Mouse (Mus musculus) ES-Bruce4 (cell line): ENCODE data around the gene Sqstm1. TPM values are rescaled to one million over a fixed set of nuclear protein-coding genes. Genes with fewer than 3 reads are reported as not detected.

Experiments
- H3K27ac ChIP-seq: 2 replicates; pipeline ENCODE4 v1.5.1; 2012; ENCODE audit warnings: low read length, inconsistent platforms; ENCODE audit not compliant: insufficient read depth
- H3K27me3 ChIP-seq: 2 replicates; pipeline ENCODE4 v1.6.1; 2012; ENCODE audit warnings: mild to moderate bottlenecking, low read length, inconsistent platforms; ENCODE audit not compliant: control insufficient read depth, poor library complexity, insufficient read depth, severe bottlenecking
- H3K36me3 ChIP-seq: 2 replicates; pipeline ENCODE4 v1.6.1; 2012; ENCODE audit warnings: inconsistent platforms, mild to moderate bottlenecking, low read length, moderate library complexity; ENCODE audit not compliant: control insufficient read depth, poor library complexity, insufficient read depth, severe bottlenecking
- H3K4me1 ChIP-seq: one replicate; pipeline ENCODE4 v1.8.1; 2011; ENCODE audit warnings: low read length; ENCODE audit not compliant: control insufficient read depth, insufficient read depth
- H3K4me3 ChIP-seq: 2 replicates; pipeline ENCODE4 v1.5.1; 2011; ENCODE audit warnings: low read depth, mild to moderate bottlenecking, low read length
- H3K9ac ChIP-seq: 2 replicates; pipeline ENCODE4 v1.6.1; 2012; ENCODE audit warnings: low read depth, mild to moderate bottlenecking, inconsistent platforms; ENCODE audit not compliant: poor library complexity, severe bottlenecking
- H3K9me3 ChIP-seq: replicated peaks from 2 replicates; pipeline ENCODE4 v1.6.1; 2012; ENCODE audit warnings: mild to moderate bottlenecking, low read length, inconsistent platforms; ENCODE audit not compliant: control insufficient read depth, poor library complexity, insufficient read depth, severe bottlenecking
- CTCF ChIP-seq: IDR thresholded peaks from one replicate; pipeline ENCODE4 v1.8.1; 2011; ENCODE audit warnings: low read depth, low read length
- EP300 ChIP-seq: IDR thresholded peaks from 2 replicates; pipeline ENCODE4 v1.6.1; 2011; ENCODE audit warnings: low read depth, low read length; ENCODE audit not compliant: insufficient read depth
- POLR2A ChIP-seq: IDR thresholded peaks from one replicate; pipeline ENCODE4 v1.8.1; 2011; ENCODE audit warnings: low read length; ENCODE audit not compliant: insufficient read depth
- polyA plus RNA-seq: library from polyadenylated mRNA; stranded (reverse); fragments of >200 nt; gene quantifications from 2 replicates; pipeline ENCODE4 v1.2.4, GENCODE M21; 2011; ENCODE audit warnings: low read depth; ENCODE audit not compliant: missing spikeins, insufficient read depth, insufficient read length

Gene Sqstm1
- polyA plus RNA-seq, 1 experiment = 259 TPM

GRCm38 (mm10) chr11:50154777-50155520, 55.7 kb downstream of the Sqstm1 start:
- Histone ChIP-seq H3K9me3 (no peaks in the 10 kb centered on the region), H3K9ac (no peak overlapping the region), H3K36me3 (peaks cover 2% of the 10 kb centered on the region; the same call in 1 of the 2 replicates), H3K27me3 (no peaks in the 10 kb centered on the region), H3K27ac (no peak overlapping the region), H3K4me3 (no peak overlapping the region), H3K4me1 (no peaks in the 10 kb centered on the region)
- TF ChIP-seq CTCF (no peak), EP300 (no peak), POLR2A (no peak)

GRCm38 (mm10) chr11:50154166-50154565, 56.5 kb downstream of the Sqstm1 start:
- peaks cover 2% of the 10 kb centered on the region; the same call in 1 of the 2 replicates for H3K36me3 ChIP-seq
- no peak overlapping the region for H3K9ac ChIP-seq
- TF ChIP-seq EP300 (no peak), CTCF (no peak), POLR2A (no peak)
- H3K4me1 ChIP-seq = no peaks in the 10 kb centered on the region
- no peak overlapping the region for H3K27ac ChIP-seq
- no peaks in the 10 kb centered on the region for H3K27me3 ChIP-seq
- H3K9me3 ChIP-seq = no peaks in the 10 kb centered on the region
- H3K4me3 ChIP-seq = no peak overlapping the region

GRCm38 (mm10) chr11:50151374-50151773, 59.3 kb downstream of the Sqstm1 start:
- H3K4me1 ChIP-seq = no peaks in the 10 kb centered on the region
- no peaks in the 10 kb centered on the region for H3K27me3 ChIP-seq
- H3K27ac ChIP-seq = no peak overlapping the region
- peaks cover 2% of the 10 kb centered on the region; the same call in 1 of the 2 replicates for H3K36me3 ChIP-seq
- no peak for TF ChIP-seq CTCF
- TF ChIP-seq EP300 = no peak
- TF ChIP-seq POLR2A = no peak
- H3K9ac ChIP-seq = no peak overlapping the region
- H3K9me3 ChIP-seq = no peaks in the 10 kb centered on the region
- H3K4me3 ChIP-seq = no peak overlapping the region

- Histone ChIP-seq H3K4me1 (no peaks in the 10 kb centered on the region), H3K9me3 (no peaks in the 10 kb centered on the region), H3K4me3 (no peak overlapping the region), H3K27me3 (no peaks in the 10 kb centered on the region), H3K9ac (no peak overlapping the region), H3K27ac (no peak overlapping the region), H3K36me3 (peaks cover 2% of the 10 kb centered on the region; the same call in 1 of the 2 replicates)
- TF ChIP-seq EP300 (no peak), CTCF (no peak), POLR2A (no peak)
These were observed 61.0 kb downstream of the Sqstm1 start for GRCm38 (mm10) chr11:50149603-50150150.

Other genes starting within 250 kb of the Sqstm1 start
- gene Rnf130, start 185.5 kb downstream of the Sqstm1 start, polyA plus RNA-seq = 21.8 and 22.1 TPM in 2 replicates
- 28.6 and 30.6 TPM in 2 replicates for gene Tbc1d9b, start 79.4 kb downstream of the Sqstm1 start, polyA plus RNA-seq
- gene Mrnip, start 36.4 kb downstream of the Sqstm1 start, polyA plus RNA-seq = 11.0 and 12.8 TPM in 2 replicates
- gene Mgat4b, start 63 bp upstream of the Sqstm1 start, polyA plus RNA-seq = 30.8 and 37.0 TPM in 2 replicates
- gene Ltc4s, start 27.8 kb upstream of the Sqstm1 start, polyA plus RNA-seq = 2.7 and 3.1 TPM in 2 replicates
- gene Maml1, start 81.5 kb upstream of the Sqstm1 start, polyA plus RNA-seq = 13.7 and 14.1 TPM in 2 replicates
- gene Canx, start 114.8 kb upstream of the Sqstm1 start, polyA plus RNA-seq = 628 and 681 TPM in 2 replicates
- gene Cby3, start 143.6 kb upstream of the Sqstm1 start, polyA plus RNA-seq = not detected in 2 replicates
- gene Hnrnph1, start 166.2 kb upstream of the Sqstm1 start, polyA plus RNA-seq = 531 and 559 TPM in 2 replicates
- gene Rufy1, start 220.3 kb upstream of the Sqstm1 start, polyA plus RNA-seq = 13.0 and 13.8 TPM in 2 replicates